Mouse (Mus musculus) adrenal gland, adult 18-20 months (tissue): Measurements from ENCODE around the gene Prrc2a. TPM values are rescaled to one million over a fixed set of nuclear protein-coding genes. Genes with fewer than 3 reads are reported as not detected.
A peak's percentile ranks its signal among the peaks of the same experiment; 100 is the strongest.
"Not testable (repeated sequence)": the region's sequence is repeated elsewhere in the genome, so short reads cannot be mapped to it uniquely, and the experiment has no call there.

ENCODE experiments used
- DNase-seq, 2 experiments: peaks; one replicate each; pipeline ENCODE4 v3.0.0; 2021 to 2022; ENCODE audit warnings: low spot score in 2 of 2
- total RNA-seq, 2 experiments: library from RNA; stranded (reverse); gene quantifications; 1 replicate in 1 of 2; 2 replicates in 1 of 2; pipeline ENCODE4 v1.2.3; 2021

Gene Prrc2a
- total RNA-seq, 2 experiments from 2014 or later = 214 to 251 TPM

DNA sequence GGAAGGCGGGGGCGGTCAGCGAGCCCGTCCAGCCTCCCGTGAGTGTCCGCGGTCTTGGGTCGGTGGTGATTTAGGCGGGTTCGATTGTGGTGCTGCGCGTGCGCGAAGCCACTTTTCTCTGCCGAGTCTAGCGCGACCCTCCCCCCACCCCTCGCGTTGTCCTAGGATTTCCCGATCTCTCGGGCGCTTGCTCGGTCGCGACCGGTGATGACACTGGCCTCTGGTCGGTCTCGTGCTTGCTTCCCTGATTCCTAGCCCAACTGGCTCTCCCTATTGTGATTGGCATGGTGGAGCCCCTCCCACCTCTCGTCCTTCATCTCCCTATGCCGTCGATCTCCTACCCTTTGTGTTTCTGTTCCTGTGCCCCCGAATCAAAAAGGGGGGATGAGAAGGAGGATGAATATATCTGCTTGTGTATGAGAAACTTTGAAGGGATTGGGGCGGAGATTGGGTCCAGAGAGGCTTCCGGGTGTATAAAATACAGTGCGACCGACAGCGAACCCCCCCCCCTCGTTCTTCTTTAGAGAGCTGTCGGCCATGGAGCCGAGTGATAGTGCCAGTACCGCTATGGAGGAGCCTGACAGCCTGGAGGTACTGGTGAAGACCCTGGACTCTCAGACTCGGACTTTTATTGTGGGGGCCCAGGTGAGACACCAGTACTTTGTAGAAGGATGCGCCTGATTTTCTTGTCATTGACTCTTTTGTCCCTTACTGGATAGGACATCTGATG lies 28.9 kb downstream of the Prrc2a start:
- DNase-seq = no peak

DNA sequence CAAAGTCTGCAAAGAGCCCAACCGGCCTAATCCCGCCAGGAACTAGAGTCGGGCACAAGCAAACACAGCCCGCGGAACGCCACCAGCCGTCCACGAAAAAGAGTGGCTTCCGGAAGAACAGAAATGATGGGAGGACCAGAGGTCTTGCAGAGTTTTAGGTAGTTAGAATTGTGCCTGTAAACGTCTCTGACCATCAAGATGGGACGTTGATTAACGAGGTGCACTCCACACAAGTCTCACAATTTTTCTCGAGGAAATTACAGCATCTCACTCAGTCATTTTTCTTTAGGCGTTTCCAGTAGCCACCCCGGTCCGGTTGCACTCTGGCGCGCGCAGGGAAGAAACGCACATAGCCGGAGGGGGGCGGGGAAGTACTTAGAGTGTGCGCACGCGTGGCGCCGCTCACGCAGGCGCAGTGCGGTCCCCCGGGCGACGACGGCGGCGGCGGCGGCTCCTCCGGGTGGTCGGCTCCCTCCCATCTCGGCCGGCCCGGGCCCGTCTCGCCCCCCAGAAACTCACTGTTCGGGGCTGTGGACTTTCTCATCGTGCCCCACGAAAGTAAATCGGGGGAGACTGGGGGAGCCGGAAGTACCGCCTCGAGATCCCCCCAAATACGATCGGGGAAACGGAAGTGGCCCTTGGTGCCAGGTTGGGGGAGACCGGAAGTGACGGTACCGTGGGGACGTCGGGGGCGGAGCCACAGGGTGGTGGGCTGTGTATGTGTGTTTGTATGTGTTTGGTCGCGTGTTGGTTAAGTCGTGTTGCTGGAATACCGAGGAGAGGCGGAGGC lies 29.7 kb downstream of the Prrc2a start, which contains the start of gene Bag6:
Bag6 (plus strand) TSS at position 378 of the 790 bp plus-strand sequence.
- DNase-seq = peak; percentile 93 to 96

DNA sequence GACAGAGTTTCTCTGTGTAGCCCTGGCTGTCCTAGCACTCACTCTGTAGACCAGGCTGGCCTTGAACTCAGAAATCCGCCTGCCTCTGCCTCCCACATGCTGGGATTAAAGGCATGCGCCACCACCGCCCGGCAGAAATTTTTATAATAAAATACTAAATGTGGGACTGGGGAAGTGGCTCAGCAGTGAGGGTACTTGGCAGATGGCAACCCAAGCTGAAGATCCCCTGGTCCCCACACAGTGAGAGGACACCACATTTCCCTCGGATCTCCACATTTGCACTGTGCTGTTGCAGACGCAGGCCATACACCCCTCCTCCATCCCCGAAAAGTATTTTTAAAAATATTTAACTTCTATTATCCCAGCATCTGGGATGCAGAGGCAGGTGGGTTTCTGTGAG lies 31.2 kb downstream of the Prrc2a start:
- DNase-seq = no peak

DNA sequence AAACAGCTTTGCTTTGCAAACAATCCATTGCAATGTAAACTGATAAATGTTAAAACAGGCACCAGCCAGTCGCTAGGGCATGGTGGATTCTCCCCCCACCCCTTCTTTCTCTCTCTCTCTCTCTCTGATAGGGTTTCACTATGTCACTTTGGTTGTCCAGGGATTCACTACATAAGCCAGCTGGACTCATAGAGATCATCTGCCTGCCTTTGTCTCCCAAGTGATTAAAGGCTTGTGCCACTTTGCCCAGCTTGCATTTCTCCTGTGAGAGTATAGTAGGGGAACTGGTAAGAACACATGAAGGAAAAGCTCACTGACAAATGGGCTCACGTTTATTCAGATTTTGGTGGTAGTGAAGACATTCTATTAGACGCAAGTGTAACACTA lies 32.5 kb downstream of the Prrc2a start:
- no peak for DNase-seq

DNA sequence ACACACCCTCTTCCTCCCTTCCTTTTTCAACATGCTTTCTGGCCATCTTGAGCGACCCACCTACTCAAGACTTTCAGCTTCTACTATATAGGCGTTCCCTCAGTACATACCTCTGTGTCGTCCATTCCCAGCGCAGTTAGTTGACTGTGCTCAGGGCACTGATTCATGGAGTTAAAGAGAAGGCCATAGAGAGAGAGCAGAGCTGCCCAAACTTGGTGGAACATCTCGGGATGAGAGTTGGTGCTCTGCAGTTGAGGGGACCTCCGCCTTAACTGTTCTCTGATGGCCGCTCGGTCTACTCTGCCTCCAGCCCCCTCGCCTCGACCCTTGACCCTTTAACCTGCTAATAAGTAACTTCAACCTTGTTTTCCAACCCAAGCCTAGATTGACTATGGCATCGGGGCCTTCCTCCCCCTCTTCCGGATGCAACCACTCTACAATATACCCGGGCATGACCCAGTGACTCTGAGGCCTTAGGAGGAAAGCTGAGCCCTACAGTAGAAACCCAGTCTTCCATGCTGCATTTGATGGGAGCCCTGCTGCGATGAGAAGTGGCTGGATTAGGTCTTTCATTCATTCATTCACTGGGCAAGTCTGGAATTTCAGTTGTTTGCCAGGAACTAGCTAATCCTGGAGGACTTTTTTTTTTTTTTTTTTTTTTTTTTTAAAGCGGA lies 33.1 kb downstream of the Prrc2a start, which contains the start of gene Apom:
Apom (minus strand) TSS at position 551 of the 674 bp plus-strand sequence.
- no peak for DNase-seq

DNA sequence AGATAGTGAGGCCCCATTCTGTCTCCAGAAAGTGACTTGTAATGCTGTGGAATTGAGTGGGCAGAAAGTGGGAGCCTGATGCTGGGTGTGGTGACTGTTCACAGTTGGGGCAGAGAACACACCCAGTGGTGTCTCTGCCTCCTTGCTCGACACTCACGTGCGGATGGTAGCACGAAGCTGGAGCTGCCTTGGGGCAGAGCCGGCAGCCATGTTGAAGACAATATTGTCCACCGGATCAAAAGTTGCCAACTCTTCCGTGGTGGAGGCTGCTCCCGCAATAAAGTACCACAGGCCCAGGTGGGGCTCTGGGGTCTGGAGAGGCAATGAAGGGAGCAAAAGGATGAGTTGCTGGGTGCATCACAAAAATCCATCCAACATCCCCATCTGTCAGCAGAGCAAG lies 33.7 kb downstream of the Prrc2a start:
- no peak for DNase-seq

DNA sequence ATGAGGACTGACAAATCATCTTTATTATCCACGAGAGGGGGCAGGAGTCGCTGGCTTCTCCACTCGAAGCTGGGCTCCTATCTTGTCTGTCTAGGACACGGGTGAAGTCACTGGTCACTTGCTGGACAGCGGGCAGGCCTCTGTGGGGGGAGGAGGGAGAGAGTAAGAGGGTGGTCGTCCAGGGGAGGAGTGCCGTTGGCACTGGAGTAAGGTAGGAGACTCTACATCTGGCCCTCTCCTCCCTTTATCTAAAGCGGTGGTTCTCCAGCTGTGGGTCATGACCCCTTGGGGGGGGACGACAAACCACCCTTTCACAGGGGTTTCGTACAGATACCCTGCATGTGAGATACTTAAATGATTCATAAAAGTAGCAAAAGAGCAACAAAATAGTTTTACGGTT lies 35.7 kb downstream of the Prrc2a start:
- DNase-seq = no peak

DNA sequence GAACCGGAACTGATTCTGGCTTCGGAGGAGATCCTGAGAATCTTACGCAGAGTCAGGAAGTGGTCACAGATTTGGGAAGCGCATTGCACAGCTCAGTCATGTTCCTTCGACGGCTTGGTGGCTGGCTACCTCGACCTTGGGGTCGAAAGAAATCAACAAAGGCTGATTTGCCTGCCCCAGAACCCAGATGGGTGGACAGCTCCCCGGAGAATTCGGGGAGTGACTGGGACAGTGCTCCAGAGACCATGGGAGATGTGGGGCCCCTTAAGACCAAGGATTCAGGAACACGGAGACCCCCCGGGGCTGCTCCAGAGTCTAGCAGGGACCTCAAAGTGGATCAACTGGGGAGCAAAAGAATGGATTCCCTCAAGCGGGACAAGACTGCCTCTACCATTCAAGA lies 37.7 kb downstream of the Prrc2a start:
- DNase-seq = no peak

DNA sequence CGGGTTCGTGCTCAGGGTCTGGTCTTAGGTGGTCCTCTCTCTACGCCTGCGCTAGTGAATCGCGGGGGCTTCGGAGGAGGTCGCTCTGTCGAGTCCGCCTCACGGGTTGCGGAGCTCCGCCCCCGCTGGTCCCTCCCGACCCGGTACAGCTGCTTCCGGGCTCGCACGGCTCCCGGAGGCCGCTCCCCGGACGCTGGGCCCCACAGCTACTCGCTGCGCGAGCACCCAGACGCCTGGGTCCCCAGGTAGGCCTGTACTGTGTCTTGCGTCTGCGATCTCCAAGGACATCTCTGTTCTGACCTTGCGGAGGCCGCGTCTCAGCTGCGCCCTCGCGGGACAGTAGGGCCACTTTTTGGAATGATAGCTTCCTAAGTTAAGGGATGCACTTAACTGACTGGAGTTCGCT lies 38.5 kb downstream of the Prrc2a start, which contains the start of gene D17H6S53E:
D17H6S53E (plus strand) TSS at position 168 of the 406 bp plus-strand sequence.
- DNase-seq = peak; percentile 72 to 76

DNA sequence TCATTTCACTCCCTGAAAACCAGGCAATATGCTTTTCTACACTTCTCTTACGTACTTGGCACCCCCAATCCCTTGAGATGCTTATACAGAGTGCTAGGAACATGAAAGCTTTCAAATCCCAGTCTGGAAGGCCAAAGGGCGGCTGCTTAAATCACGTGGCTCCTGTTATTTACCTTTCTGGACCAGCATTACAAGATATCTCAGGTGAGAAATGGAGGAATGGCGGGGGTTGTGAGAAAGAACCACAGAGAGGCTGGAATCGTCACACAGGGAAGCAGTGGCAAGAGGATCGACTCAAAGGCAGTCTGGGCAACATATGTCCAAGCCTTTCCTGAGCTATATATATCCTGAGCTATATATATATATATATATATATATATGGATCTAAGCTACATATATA lies 39.1 kb downstream of the Prrc2a start:
- no peak for DNase-seq

DNA sequence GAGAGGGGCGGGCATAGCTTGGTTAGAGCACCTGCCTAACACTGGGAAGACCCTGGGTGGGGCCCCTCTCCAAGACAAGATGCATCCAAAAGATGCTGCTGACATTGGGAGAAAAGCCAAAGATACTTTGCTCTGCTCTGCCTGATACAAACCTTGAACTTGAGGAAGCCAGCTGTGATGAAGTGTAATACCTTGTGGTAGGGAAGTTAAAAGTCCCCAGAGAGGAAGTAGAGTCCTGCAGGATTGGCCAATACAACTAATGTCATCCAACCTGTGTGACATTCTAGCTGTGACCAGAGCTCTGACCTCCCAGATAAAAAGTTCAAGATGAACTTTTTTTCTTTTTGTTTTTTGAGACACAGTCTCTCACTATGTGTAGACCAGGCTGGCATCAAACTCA lies 39.6 kb downstream of the Prrc2a start:
- no peak for DNase-seq

DNA sequence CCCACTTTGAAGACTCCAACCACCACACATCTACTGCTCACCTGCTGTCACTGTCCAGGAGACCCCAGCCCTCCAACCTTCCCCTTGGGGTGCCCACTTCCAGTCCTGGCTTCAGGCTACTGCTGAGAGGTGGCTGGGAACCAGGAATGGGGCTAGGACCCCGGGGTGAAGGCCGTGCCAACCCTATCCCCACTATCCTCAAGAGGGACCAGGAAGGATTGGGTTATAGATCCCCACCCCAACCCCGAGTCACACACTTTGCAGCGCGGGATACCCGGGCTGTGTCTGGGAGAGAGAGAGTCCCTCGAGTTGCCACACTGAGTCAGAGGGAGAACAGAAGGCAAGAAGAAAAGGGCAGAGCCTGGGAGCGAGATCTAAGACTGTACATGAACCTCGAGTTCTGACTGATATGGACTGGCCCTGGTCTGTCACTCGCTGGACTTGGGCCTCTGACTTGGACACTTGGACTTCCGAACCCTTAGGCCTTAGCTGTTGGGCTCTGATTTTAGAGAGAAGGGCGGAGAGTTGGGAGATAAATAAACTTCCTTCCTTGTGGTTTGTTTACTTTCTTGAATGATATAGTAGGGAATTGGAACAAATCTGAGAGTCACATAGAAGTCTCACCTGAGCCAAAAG lies 40.3 kb downstream of the Prrc2a start:
- DNase-seq = not testable (repeated sequence)

DNA sequence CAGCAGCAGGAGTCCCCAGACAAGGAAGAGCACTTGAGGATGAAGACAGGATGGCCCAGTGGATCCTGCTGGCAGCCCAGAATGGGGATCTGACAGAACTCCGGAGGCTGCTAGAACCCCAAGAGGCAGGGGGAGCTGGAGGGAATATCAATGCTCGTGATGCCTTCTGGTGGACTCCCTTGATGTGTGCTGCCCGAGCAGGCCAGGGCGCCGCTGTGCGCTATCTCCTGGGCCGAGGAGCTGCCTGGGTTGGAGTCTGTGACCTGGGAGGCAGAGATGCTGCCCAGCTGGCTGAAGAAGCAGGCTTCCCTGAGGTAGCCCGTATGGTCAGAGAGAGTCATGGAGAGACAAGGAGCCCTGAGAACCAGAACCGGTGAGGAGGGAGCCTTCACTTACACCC lies 41.4 kb downstream of the Prrc2a start:
- DNase-seq = not testable (repeated sequence)

DNA sequence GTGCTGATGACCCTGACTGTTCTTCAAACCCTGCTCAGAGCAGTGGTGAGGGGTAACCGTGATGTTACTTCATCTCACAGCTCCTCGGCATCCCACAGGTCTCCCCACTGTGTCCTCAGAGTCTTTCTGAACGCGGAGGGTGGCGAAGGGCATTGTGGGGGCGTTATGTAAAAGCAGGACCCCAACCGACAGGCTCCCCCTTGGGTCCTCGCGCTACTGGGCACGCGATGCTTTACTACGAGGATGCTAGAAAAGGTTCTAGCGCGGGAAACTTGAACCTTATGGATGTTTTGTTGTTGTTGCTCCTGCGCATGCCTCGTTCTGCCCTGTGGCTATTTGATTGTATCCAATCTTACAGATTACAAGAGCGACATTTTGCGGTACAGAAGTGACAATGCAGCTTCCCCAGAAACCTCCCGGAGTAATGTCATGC lies 42.8 kb downstream of the Prrc2a start, which contains the start of gene Csnk2b:
Csnk2b (minus strand) TSS at position 183 of the 433 bp plus-strand sequence.
- DNase-seq = no peak

DNA sequence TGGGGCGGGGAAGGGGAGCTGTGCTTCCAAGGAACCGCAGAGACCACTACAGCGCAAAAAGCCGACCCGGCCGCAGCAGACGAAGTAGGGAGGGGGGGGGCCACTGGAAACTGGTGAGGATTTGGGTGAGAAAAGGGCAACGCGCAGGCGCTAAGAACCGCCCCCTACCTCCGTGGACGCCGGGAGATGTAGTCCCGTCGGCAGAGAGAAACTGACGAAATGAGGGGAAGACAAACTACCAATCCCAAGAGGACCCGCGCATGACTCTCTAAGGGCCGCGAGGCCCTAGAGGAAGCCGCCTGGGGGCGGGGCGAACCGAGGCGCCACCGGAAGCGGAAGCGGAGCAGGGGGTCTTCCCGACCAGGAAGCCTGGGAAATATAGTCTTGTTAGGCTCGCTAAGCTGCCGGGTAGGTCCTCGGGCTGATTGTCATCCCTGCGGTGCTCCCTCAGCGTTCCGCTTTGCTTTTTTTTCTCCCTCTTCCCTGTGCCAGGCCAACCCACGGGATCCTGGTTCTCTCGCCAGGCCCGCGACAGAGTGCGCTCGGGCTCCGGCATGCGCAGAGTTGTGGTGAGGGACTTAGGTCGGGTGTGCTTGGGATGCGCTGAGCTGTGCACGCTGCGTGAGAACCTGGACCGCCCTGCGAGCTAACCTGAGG lies 43.4 kb downstream of the Prrc2a start, which contains the start of gene Gpank1:
Gpank1 (plus strand) TSS at position 313 of the 657 bp plus-strand sequence.
- peak; percentile 92 to 94 for DNase-seq

DNA sequence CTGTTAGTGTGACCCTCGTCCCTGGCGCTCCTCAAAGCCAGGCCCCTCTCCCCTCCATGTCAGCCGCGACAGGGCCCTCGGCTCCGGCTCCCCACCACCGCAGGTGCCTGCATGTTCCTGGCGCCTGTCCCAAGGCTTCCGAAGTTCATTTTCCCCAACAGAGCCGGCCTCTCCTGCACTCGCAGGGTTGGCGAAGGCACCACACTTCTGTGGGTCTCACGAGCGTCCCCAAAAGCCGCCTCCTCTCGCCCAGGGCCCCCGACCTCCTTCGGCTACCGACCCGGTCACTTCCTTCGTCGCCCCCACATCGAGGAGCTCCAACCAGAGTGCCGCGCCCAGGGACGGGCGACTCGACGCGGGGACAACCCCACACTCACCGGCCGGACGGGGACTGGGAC lies 44.0 kb downstream of the Prrc2a start:
- DNase-seq = no peak

DNA sequence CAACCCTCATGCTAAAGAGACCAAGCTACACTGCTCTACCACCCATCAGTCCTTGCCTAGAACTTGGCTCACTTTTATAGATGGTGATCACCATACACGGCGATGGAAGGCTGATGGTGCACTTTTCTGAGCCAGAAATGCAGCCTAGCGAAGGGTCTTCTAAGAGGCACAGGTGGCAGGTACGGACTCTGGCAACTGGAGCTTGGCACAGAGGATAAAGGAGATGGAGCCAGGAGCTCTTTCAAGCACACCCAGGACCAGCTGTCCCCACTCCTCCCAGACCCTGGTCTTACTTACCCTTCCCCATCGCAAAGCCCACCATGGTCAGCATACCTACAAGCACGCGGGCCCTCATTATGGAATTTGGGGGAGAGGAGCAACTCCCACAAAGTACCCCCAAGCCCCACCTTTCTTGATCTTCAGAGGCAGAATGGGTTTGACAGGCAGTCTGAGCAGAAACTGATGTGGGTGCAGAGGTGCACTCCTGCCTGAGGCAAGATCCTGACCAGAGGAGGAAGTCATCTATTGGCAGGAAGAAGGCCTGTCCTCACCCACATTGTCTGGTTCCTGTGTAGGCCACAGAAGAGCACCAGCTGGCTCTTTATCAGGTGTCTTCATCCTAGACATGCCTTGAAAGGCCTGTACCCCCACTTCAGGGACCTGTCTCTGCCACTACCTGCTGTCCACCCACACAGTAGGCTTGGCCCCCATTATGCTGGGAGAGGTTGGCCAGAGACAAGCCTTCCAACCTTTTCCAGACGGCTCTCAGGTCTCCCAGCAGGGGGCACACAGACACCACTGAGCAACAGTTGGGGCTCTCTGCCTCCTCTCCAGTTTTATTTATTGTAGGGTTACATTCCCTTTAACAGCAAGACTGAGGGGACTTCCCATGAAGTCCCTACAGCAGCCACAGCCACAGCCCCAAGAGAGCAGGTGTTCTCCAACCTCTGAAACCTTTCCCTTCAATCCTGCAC lies 49.4 kb downstream of the Prrc2a start, which contains the start of gene Ly6g5b:
Ly6g5b (minus strand) TSS at position 383 of the 974 bp plus-strand sequence.
- DNase-seq = no peak

DNA sequence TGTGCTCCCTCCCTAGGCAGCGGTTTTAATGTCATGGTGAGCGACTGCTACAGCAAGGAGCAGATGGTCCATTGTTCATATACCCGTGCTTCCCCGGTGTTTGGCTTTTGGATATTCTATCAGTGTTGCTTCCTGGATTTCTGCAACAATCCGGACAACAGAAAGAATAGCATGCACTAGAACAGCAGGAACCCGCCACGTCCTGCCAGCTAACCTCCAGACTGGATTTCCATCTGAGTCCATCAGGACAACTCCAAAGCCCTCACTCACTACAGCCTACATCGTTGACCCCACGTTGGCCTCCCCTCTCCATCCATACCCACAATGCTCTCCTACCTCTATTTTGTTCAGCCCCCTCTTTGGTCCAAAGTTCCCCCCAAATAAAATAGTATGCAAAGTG lies 52.9 kb downstream of the Prrc2a start:
- DNase-seq = no peak

DNA sequence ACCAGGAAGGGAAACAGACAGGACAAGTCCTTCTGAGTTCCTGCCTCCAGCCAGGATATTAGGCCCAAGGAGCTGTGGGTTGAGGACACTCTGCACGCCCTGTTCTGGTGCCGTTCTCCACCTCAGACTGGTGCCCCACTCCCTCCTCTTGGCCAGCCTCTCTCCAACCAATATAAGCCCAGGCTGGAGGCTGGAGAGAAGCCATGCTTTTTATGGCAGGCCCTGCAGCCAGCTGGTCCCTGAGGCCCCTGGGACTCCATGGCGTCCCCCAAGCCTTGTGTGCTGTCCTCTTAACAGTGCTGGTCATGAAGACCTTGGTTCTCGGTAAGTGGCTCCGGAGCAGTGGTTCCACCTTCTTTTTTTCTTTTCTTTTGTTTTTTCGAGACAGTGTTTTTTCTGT lies 56.6 kb downstream of the Prrc2a start, which contains the start of gene Ly6g5c:
Ly6g5c (plus strand) TSS at position 183 of the 400 bp plus-strand sequence.
- no peak for DNase-seq
